Mouse (Mus musculus): Measurements from ENCODE around the gene Adh7.

DNA sequence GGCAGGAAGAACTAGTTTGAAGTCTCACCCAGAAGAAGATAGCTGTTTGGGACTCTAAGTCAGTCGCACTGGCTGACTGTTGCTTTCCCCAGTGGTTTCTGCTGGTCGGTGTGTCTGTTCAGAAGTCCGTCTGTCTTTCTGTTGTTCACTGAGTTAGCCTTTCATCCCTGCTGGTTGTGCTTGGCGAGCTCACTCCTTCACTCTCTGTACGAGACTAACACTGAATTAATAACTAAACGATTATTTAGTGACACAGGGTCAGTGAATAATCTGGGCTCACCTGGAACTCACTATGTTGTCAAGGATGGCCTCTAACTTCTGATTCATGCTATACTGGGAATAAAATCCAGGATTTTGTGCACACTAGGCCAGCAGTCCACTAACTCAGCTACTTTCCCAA, 21.9 kb downstream of the Adh7 start:
- no peak for TF ChIP-seq CTCF (IDR thresholded peaks at IDR 0.05; ENCODE audit: control insufficient read depth, insufficient read depth, insufficient replicate concordance, low read depth, low read length)
- no peak for TF ChIP-seq POLR2A (IDR thresholded peaks at IDR 0.05; ENCODE audit: control insufficient read depth, low read depth, low read length)
